Mouse (Mus musculus): ENCODE measurements around the gene Ptges.

- no peak for TF ChIP-seq CTCF (IDR thresholded peaks at IDR 0.05; ENCODE audit: borderline replicate concordance, insufficient read depth, low read length)
- TF ChIP-seq POLR2A (IDR thresholded peaks at IDR 0.05; ENCODE audit: low read depth, low read length) = no peak
Observed at GRCm38 (mm10) chr2:30850581-30850980, 79.1 kb downstream of the Ptges start.
